Mouse (Mus musculus): ENCODE measurements around the gene D130043K22Rik. TPM values are rescaled to one million over a fixed set of nuclear protein-coding genes. Genes with fewer than 3 reads are reported as not detected.

The D130043K22Rik gene
- polyA plus RNA-seq, 1 experiment: 0.02 TPM

- no peaks in the 10 kb centered on the region for H3K79me3 ChIP-seq (ENCODE audit: low read depth)
- H3K27me3 ChIP-seq (ENCODE audit: control insufficient read depth, insufficient read depth, insufficient read length): no peaks in the 10 kb centered on the region
- no peak overlapping the region for H3K4me3 ChIP-seq (ENCODE audit: insufficient read depth, poor library complexity, severe bottlenecking)
- no peak overlapping the region for H3ac ChIP-seq (ENCODE audit: control insufficient read depth, insufficient read length, low read depth)
- TF ChIP-seq CEBPB (IDR thresholded peaks at IDR 0.05; ENCODE audit: low read depth) (no peak), USF1 (IDR thresholded peaks at IDR 0.05; ENCODE audit: low read depth) (no peak), MYOD1 (IDR thresholded peaks at IDR 0.05; ENCODE audit: control insufficient read depth, insufficient read length, low read depth) (no peak), FOSL1 (IDR thresholded peaks at IDR 0.05; ENCODE audit: insufficient read depth, low read length, poor library complexity, severe bottlenecking) (no peak), CTCF (IDR thresholded peaks at IDR 0.05; ENCODE audit: control insufficient read depth, insufficient read depth, insufficient read length) (no peak), MYOG (IDR thresholded peaks at IDR 0.05; ENCODE audit: control insufficient read depth, extremely low read depth, insufficient read length) (no peak), MAX (IDR thresholded peaks at IDR 0.05) (no peak)
- H3K79me2 ChIP-seq (ENCODE audit: control insufficient read depth, insufficient read depth): no peaks in the 10 kb centered on the region
- no peaks in the 10 kb centered on the region for H3K36me3 ChIP-seq (ENCODE audit: control insufficient read depth, insufficient read depth)
Observed at GRCm38 (mm10) chr13:24936772-24937107, 91.8 kb downstream of the D130043K22Rik start.

GRCm38 (mm10) chr13:24937108-24937838 is 92.3 kb downstream of the D130043K22Rik start, which contains the start of gene Aldh5a1:
Aldh5a1 (minus strand) TSS chr13:24937661.
- peak; percentile 48 for TF ChIP-seq CTCF (IDR thresholded peaks at IDR 0.05; ENCODE audit: control insufficient read depth, insufficient read depth, insufficient read length)
- no peak for TF ChIP-seq MAX (IDR thresholded peaks at IDR 0.05)
- TF ChIP-seq FOSL1 (IDR thresholded peaks at IDR 0.05; ENCODE audit: insufficient read depth, low read length, poor library complexity, severe bottlenecking): no peak
- TF ChIP-seq MYOG (IDR thresholded peaks at IDR 0.05; ENCODE audit: control insufficient read depth, extremely low read depth, insufficient read length): no peak
- H3K36me3 ChIP-seq (ENCODE audit: control insufficient read depth, insufficient read depth): no peaks in the 10 kb centered on the region
- peak within 1 kb of the TSS; percentile 83 for H3ac ChIP-seq (ENCODE audit: control insufficient read depth, insufficient read length, low read depth)
- no peaks in the 10 kb centered on the region for H3K27me3 ChIP-seq (ENCODE audit: control insufficient read depth, insufficient read depth, insufficient read length)
- H3K4me3 ChIP-seq (ENCODE audit: insufficient read depth, poor library complexity, severe bottlenecking): peak within 1 kb of the TSS; percentile 37
- no peaks in the 10 kb centered on the region for H3K79me2 ChIP-seq (ENCODE audit: control insufficient read depth, insufficient read depth)
- no peaks in the 10 kb centered on the region for H3K79me3 ChIP-seq (ENCODE audit: low read depth)

DNA sequence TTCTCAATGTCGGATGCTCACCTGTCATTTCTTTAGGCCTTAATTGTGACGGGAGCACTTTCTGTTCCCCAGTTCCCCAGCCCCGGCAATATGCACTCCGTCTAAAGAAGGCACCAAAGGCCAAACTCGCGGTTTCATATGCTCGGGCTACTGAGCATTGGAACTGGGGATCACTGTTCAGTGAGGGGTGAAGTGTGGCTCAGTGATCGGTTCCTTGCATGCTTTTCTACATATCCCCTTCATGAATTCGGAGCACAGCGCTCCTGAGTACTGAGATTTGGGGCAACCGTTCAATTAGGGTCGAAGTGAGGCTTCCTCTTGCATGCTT is 92.9 kb downstream of the D130043K22Rik start:
- no peaks in the 10 kb centered on the region for H3K27me3 ChIP-seq (ENCODE audit: control insufficient read depth, insufficient read depth, insufficient read length)
- H3K4me3 ChIP-seq (ENCODE audit: insufficient read depth, poor library complexity, severe bottlenecking): peak overlapping the region; percentile 37
- no peaks in the 10 kb centered on the region for H3K79me3 ChIP-seq (ENCODE audit: low read depth)
- no peak for TF ChIP-seq USF1 (IDR thresholded peaks at IDR 0.05; ENCODE audit: low read depth)
- no peak for TF ChIP-seq MYOG (IDR thresholded peaks at IDR 0.05; ENCODE audit: control insufficient read depth, extremely low read depth, insufficient read length)
- TF ChIP-seq CTCF (IDR thresholded peaks at IDR 0.05; ENCODE audit: control insufficient read depth, insufficient read depth, insufficient read length): no peak
- TF ChIP-seq FOSL1 (IDR thresholded peaks at IDR 0.05; ENCODE audit: insufficient read depth, low read length, poor library complexity, severe bottlenecking): no peak
- TF ChIP-seq CEBPB (IDR thresholded peaks at IDR 0.05; ENCODE audit: low read depth): no peak
- no peak for TF ChIP-seq MAX (IDR thresholded peaks at IDR 0.05)
- TF ChIP-seq MYOD1 (IDR thresholded peaks at IDR 0.05; ENCODE audit: control insufficient read depth, insufficient read length, low read depth): no peak
- no peaks in the 10 kb centered on the region for H3K36me3 ChIP-seq (ENCODE audit: control insufficient read depth, insufficient read depth)
- H3K79me2 ChIP-seq (ENCODE audit: control insufficient read depth, insufficient read depth): no peaks in the 10 kb centered on the region
- peak overlapping the region; percentile 83 for H3ac ChIP-seq (ENCODE audit: control insufficient read depth, insufficient read length, low read depth)

GRCm38 (mm10) chr13:24938683-24939082 is 93.7 kb downstream of the D130043K22Rik start:
- Histone ChIP-seq H3K79me3 (ENCODE audit: low read depth) (no peaks in the 10 kb centered on the region), H3K27me3 (ENCODE audit: control insufficient read depth, insufficient read depth, insufficient read length) (no peaks in the 10 kb centered on the region), H3K36me3 (ENCODE audit: control insufficient read depth, insufficient read depth) (no peaks in the 10 kb centered on the region), H3K4me3 (ENCODE audit: insufficient read depth, poor library complexity, severe bottlenecking) (no peak overlapping the region), H3K79me2 (ENCODE audit: control insufficient read depth, insufficient read depth) (no peaks in the 10 kb centered on the region), H3ac (ENCODE audit: control insufficient read depth, insufficient read length, low read depth) (no peak overlapping the region)
- TF ChIP-seq USF1 (IDR thresholded peaks at IDR 0.05; ENCODE audit: low read depth): no peak
- peak; percentile 31 for TF ChIP-seq CTCF (IDR thresholded peaks at IDR 0.05; ENCODE audit: control insufficient read depth, insufficient read depth, insufficient read length)
- no peak for TF ChIP-seq MAX (IDR thresholded peaks at IDR 0.05)
- TF ChIP-seq FOSL1 (IDR thresholded peaks at IDR 0.05; ENCODE audit: insufficient read depth, low read length, poor library complexity, severe bottlenecking): no peak
- TF ChIP-seq MYOD1 (IDR thresholded peaks at IDR 0.05; ENCODE audit: control insufficient read depth, insufficient read length, low read depth): no peak

DNA sequence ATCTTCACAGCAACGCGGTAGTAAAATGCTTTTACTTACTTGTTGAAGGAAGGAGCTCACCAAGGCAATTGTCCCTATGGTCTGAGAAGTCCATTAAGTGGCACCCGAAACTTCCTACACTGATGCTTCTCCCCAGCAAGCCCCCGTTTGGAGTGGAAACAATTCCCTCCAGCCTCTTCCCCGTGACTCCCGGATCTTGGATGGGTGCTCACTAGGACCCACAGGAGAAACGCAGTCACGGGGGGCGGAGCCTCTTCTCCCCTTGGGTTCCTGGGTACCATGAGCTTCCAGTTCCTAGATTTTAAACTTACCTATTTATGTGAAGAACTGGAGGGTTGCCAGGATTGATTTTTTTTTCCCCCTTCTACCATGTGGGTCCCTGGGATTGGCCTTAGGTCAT is 94.5 kb downstream of the D130043K22Rik start:
- Histone ChIP-seq H3K79me3 (ENCODE audit: low read depth) (no peaks in the 10 kb centered on the region), H3K4me3 (ENCODE audit: insufficient read depth, poor library complexity, severe bottlenecking) (no peak overlapping the region), H3K36me3 (ENCODE audit: control insufficient read depth, insufficient read depth) (no peaks in the 10 kb centered on the region), H3K79me2 (ENCODE audit: control insufficient read depth, insufficient read depth) (no peaks in the 10 kb centered on the region), H3ac (ENCODE audit: control insufficient read depth, insufficient read length, low read depth) (no peak overlapping the region), H3K27me3 (ENCODE audit: control insufficient read depth, insufficient read depth, insufficient read length) (no peaks in the 10 kb centered on the region)
- TF ChIP-seq MYOD1 (IDR thresholded peaks at IDR 0.05; ENCODE audit: control insufficient read depth, insufficient read length, low read depth) (no peak), MYOG (IDR thresholded peaks at IDR 0.05; ENCODE audit: control insufficient read depth, extremely low read depth, insufficient read length) (no peak), FOSL1 (IDR thresholded peaks at IDR 0.05; ENCODE audit: insufficient read depth, low read length, poor library complexity, severe bottlenecking) (no peak), USF1 (IDR thresholded peaks at IDR 0.05; ENCODE audit: low read depth) (no peak), CTCF (IDR thresholded peaks at IDR 0.05; ENCODE audit: control insufficient read depth, insufficient read depth, insufficient read length) (no peak), CEBPB (IDR thresholded peaks at IDR 0.05; ENCODE audit: low read depth) (no peak), MAX (IDR thresholded peaks at IDR 0.05) (no peak)
